8 mouse cellular contexts compared by ENCODE assay signal in genomic region chr13:48869088-48869487, GRCm38 (mm10). TPM values are rescaled to one million over a fixed set of nuclear protein-coding genes. Genes with fewer than 3 reads are reported as not detected.
DNase-seq lines count a peak whose midpoint lies in the region; ATAC-seq and TF ChIP-seq lines count a peak whose summit lies in the region.

No protein-coding gene starts in this region.

- H3K36me3 ChIP-seq in kidney, embryonic 15.5 days: no peaks in the 10 kb centered on the region
- no peaks in the 10 kb centered on the region for H3K36me3 ChIP-seq in embryonic facial prominence, embryonic 12.5 days
- H3K36me3 ChIP-seq in hindbrain, embryonic 16.5 days (ENCODE audit: control insufficient read depth, insufficient read depth, low read length): no peaks in the 10 kb centered on the region
- H3K36me3 ChIP-seq in myocyte (ENCODE audit: control insufficient read depth, insufficient read depth): no peaks in the 10 kb centered on the region

- WGBS in kidney, embryonic 15.5 days: 13% methylated on average over 5 of the region's 5 CpGs
- WGBS in embryonic facial prominence, embryonic 12.5 days: 23% methylated on average over 5 of the region's 5 CpGs
- WGBS in hindbrain, embryonic 16.5 days: 18% methylated on average over 5 of the region's 5 CpGs

- H3K27me3 ChIP-seq in kidney, embryonic 15.5 days: no peaks in the 10 kb centered on the region
- no peaks in the 10 kb centered on the region for H3K27me3 ChIP-seq in embryonic facial prominence, embryonic 12.5 days
- no peaks in the 10 kb centered on the region for H3K27me3 ChIP-seq in hindbrain, embryonic 16.5 days (replicated peaks; ENCODE audit: control insufficient read depth, insufficient read depth, low read length)
- H3K27me3 ChIP-seq in myocyte (ENCODE audit: control insufficient read depth, insufficient read depth, insufficient read length): no peaks in the 10 kb centered on the region

- peak overlapping the region; percentile 97 for H3K9ac ChIP-seq in kidney, embryonic 15.5 days
- H3K9ac ChIP-seq in embryonic facial prominence, embryonic 12.5 days: peak overlapping the region; percentile 100
- peak overlapping the region; percentile 97 for H3K9ac ChIP-seq in hindbrain, embryonic 16.5 days (ENCODE audit: low read depth, low read length)

- ATAC-seq in kidney, embryonic 15.5 days (replicated peaks; ENCODE audit: low FRiP score): no peak
- no peak for ATAC-seq in embryonic facial prominence, embryonic 12.5 days (ENCODE audit: insufficient number of reproducible peaks, insufficient read depth, low FRiP score, low TSS enrichment)
- ATAC-seq in hindbrain, embryonic 16.5 days: no peak

- peaks cover 46% of the 10 kb centered on the region for H3K4me1 ChIP-seq in kidney, embryonic 15.5 days
- H3K4me1 ChIP-seq in embryonic facial prominence, embryonic 12.5 days: peaks cover 45% of the 10 kb centered on the region
- peaks cover 20% of the 10 kb centered on the region for H3K4me1 ChIP-seq in hindbrain, embryonic 16.5 days (ENCODE audit: control insufficient read depth, insufficient read depth, low read depth, low read length)

- peak overlapping the region; percentile 93 for H3K4me3 ChIP-seq in kidney, embryonic 15.5 days (replicated peaks)
- H3K4me3 ChIP-seq in embryonic facial prominence, embryonic 12.5 days: peak overlapping the region; percentile 92
- H3K4me3 ChIP-seq in hindbrain, embryonic 16.5 days (ENCODE audit: low read length): peak overlapping the region; percentile 92
- peak overlapping the region; percentile 42 for H3K4me3 ChIP-seq in myocyte

- DNase-seq in kidney, postnatal 14 days: no peak
- DNase-seq in urinary bladder, postnatal 25 days (ENCODE audit: low spot score): no peak
- no peak for DNase-seq in right cerebral cortex, postnatal 14 days
- DNase-seq in thymus, postnatal 4 days: no peak

- peak overlapping the region; percentile 86 for H3K4me2 ChIP-seq in kidney, embryonic 15.5 days
- peak overlapping the region; percentile 65 for H3K4me2 ChIP-seq in embryonic facial prominence, embryonic 12.5 days (replicated peaks)
- peak overlapping the region; percentile 89 for H3K4me2 ChIP-seq in hindbrain, embryonic 16.5 days (ENCODE audit: low read length)
- H3K4me2 ChIP-seq in myocyte (ENCODE audit: low read depth): peak overlapping the region; percentile 85

- peaks cover 71% of the 10 kb centered on the region for H3K79me2 ChIP-seq in myocyte (ENCODE audit: control insufficient read depth, insufficient read depth)

- no peak overlapping the region for H3ac ChIP-seq in myocyte (ENCODE audit: control insufficient read depth, insufficient read length)

- peak overlapping the region; percentile 88 for H3K27ac ChIP-seq in kidney, embryonic 15.5 days
- H3K27ac ChIP-seq in embryonic facial prominence, embryonic 12.5 days: peak overlapping the region; percentile 50; the same call in 1 of the 2 replicates
- H3K27ac ChIP-seq in hindbrain, embryonic 16.5 days (ENCODE audit: low read depth, low read length): peak overlapping the region; percentile 24; the same call in 1 of the 2 replicates

- no peaks in the 10 kb centered on the region for H3K9me3 ChIP-seq in kidney, embryonic 15.5 days (replicated peaks)
- no peaks in the 10 kb centered on the region for H3K9me3 ChIP-seq in embryonic facial prominence, embryonic 12.5 days
- H3K9me3 ChIP-seq in hindbrain, embryonic 16.5 days (ENCODE audit: control insufficient read depth, low read length): no peaks in the 10 kb centered on the region

- no peak for TF ChIP-seq POLR2A in myocyte (IDR thresholded peaks at IDR 0.05; ENCODE audit: insufficient read length, low read depth)

TF ChIP-seq in myocyte, 11 proteins besides CTCF, POLR2A, EP300 and RAD21:
- TF ChIP-seq POLR2AphosphoS2 (IDR thresholded peaks at IDR 0.05; ENCODE audit: insufficient read length, low read depth) (no peak), CEBPB (IDR thresholded peaks at IDR 0.05; ENCODE audit: insufficient read depth, poor library complexity, severe bottlenecking) (no peak), MYOG (IDR thresholded peaks at IDR 0.05; ENCODE audit: control insufficient read depth in 1 of 3, insufficient read depth in 1 of 3, insufficient read length in 2 of 3, low read depth in 2 of 3) (no peak), MAX (IDR thresholded peaks at IDR 0.05; ENCODE audit: low read depth) (no peak), TCF12 (IDR thresholded peaks at IDR 0.05; ENCODE audit: insufficient read depth, poor library complexity, severe bottlenecking) (no peak), E2F4 (IDR thresholded peaks at IDR 0.05; ENCODE audit: insufficient read depth) (no peak), REST (IDR thresholded peaks at IDR 0.05; ENCODE audit: insufficient read depth, insufficient read length) (no peak), USF1 (IDR thresholded peaks at IDR 0.05; ENCODE audit: low read depth) (no peak), SRF (IDR thresholded peaks at IDR 0.05; ENCODE audit: control insufficient read depth, insufficient read length, low read depth) (no peak), TCF3 (IDR thresholded peaks at IDR 0.05; ENCODE audit: insufficient read length, low read depth) (no peak), MYOD1 (IDR thresholded peaks at IDR 0.05; ENCODE audit: control insufficient read depth in 1 of 3, insufficient read length in 2 of 3, low read depth in 2 of 3) (no peak)

RNA-seq across cellular contexts. Expression of gene Phf2, which starts 1.8 kb away (rescaled TPM):
- polyA plus RNA-seq in kidney, embryonic 15.5 days (2015; fragmentation: Nextera tagmentation; extraction: Ambion mirVana): 7.5 and 7.8 TPM in 2 replicates
- 10.4 and 12.1 TPM in 2 replicates for polyA plus RNA-seq in embryonic facial prominence, embryonic 12.5 days (2016; fragmentation: Nextera tagmentation; extraction: Ambion mirVana)
- 6.1 and 7.2 TPM in 2 replicates for polyA plus RNA-seq in hindbrain, embryonic 16.5 days (2015; fragmentation: Nextera tagmentation; extraction: Ambion mirVana)
- polyA plus RNA-seq in myocyte (2012; fragmentation: generic; extraction: Trizol): 21.5 TPM

Comparison
In these comparisons a context has a peak if more than half of its experiments do, and no peak if none do; other contexts are left out.
1. H3K27ac ChIP-seq: peak in every context shown above with its lines; median percentile 88 in kidney, embryonic 15.5 days; 50 in embryonic facial prominence, embryonic 12.5 days; 24 in hindbrain, embryonic 16.5 days.
2. H3K4me3 ChIP-seq: peak in every context shown above with its lines; median percentile 93 in kidney, embryonic 15.5 days; 92 in embryonic facial prominence, embryonic 12.5 days; 92 in hindbrain, embryonic 16.5 days; 42 in myocyte.